Comparison of ENCODE assay signal across 26 mouse cellular contexts in genomic region chr3:93000621-93001020, GRCm38 (mm10). TPM values are rescaled to one million over a fixed set of nuclear protein-coding genes. Genes with fewer than 3 reads are reported as not detected.
"Had no signal": no experiment of that assay in that cellular context is flagged by ENCODE, and none has a peak within 500 bp of the region (broad histone marks: within the 10 kb centered on the region; RNA-seq: fewer than 3 reads in every experiment).

No protein-coding gene starts in this region.

- H3K27me3 ChIP-seq: neural tube, embryonic 12.5 days; neural tube, embryonic 13.5 days; neural tube, embryonic 15.5 days; stomach, embryonic 15.5 days had no signal

- H3K27ac ChIP-seq: neural tube, embryonic 12.5 days; neural tube, embryonic 13.5 days; neural tube, embryonic 15.5 days; stomach, embryonic 15.5 days had no signal

- H3K4me3 ChIP-seq: neural tube, embryonic 12.5 days; neural tube, embryonic 13.5 days; neural tube, embryonic 15.5 days; stomach, embryonic 15.5 days had no signal

- H3K36me3 ChIP-seq: neural tube, embryonic 12.5 days; neural tube, embryonic 13.5 days; neural tube, embryonic 15.5 days; stomach, embryonic 15.5 days had no signal

- H3K4me2 ChIP-seq: neural tube, embryonic 12.5 days; neural tube, embryonic 13.5 days; neural tube, embryonic 15.5 days; stomach, embryonic 15.5 days had no signal

- DNase-seq: retina, postnatal 1 day; right cerebral cortex, adult 18-20 months; right cerebral cortex, postnatal 14 days; right cerebral cortex, postnatal 25 days; right cerebral cortex, postnatal 4 days; spleen, adult 18-20 months; thymus, adult 18-20 months; thymus, adult 2 months; thymus, postnatal 14 days; thymus, postnatal 25 days; thymus, postnatal 36 days; thymus, postnatal 4 days had no signal

- H3K9ac ChIP-seq: neural tube, embryonic 12.5 days; neural tube, embryonic 13.5 days; neural tube, embryonic 15.5 days; stomach, embryonic 15.5 days had no signal

- H3K4me1 ChIP-seq: neural tube, embryonic 12.5 days; neural tube, embryonic 13.5 days; neural tube, embryonic 15.5 days; stomach, embryonic 15.5 days had no signal

- H3K9me3 ChIP-seq: neural tube, embryonic 12.5 days; neural tube, embryonic 13.5 days; neural tube, embryonic 15.5 days; stomach, embryonic 15.5 days had no signal

RNA-seq across cellular contexts. Expression of gene Lce3f, which starts 8.6 kb away (rescaled TPM):
- total RNA-seq: neutrophil, adult 5-6 weeks had no signal
- polyA plus RNA-seq: neural tube, embryonic 11.5 days; neural tube, embryonic 12.5 days; neural tube, embryonic 14.5 days; neural tube, embryonic 15.5 days; spleen, adult 2 months; stomach, embryonic 14.5 days; testis, adult 2 months; thymus, postnatal 0 days; urinary bladder, adult 2 months had no signal

RNA-seq across cellular contexts. Expression of gene Crct1, which starts 14.9 kb away (rescaled TPM):
- total RNA-seq: neutrophil, adult 5-6 weeks had no signal
- polyA plus RNA-seq: neural tube, embryonic 13.5 days; spleen, adult 2 months; testis, adult 2 months; urinary bladder, adult 2 months had no signal

RNA-seq across cellular contexts. Expression of gene Lce1m, which starts 18.2 kb away (rescaled TPM):
- total RNA-seq: neutrophil, adult 5-6 weeks had no signal
- polyA plus RNA-seq: neural tube, embryonic 11.5 days; neural tube, embryonic 12.5 days; neural tube, embryonic 13.5 days; neural tube, embryonic 14.5 days; neural tube, embryonic 15.5 days; small intestine, adult 2 months; spleen, adult 2 months; stomach, embryonic 14.5 days; stomach, embryonic 15.5 days; testis, adult 2 months; urinary bladder, adult 2 months had no signal

RNA-seq across cellular contexts. Expression of gene Lce3e, which starts 33.8 kb away (rescaled TPM):
- total RNA-seq: neutrophil, adult 5-6 weeks had no signal
- polyA plus RNA-seq: neural tube, embryonic 11.5 days; neural tube, embryonic 12.5 days; neural tube, embryonic 13.5 days; neural tube, embryonic 14.5 days; neural tube, embryonic 15.5 days; small intestine, adult 2 months; spleen, adult 2 months; stomach, embryonic 14.5 days; testis, adult 2 months; urinary bladder, adult 2 months had no signal

RNA-seq across cellular contexts. Expression of gene Lce3d, which starts 43.4 kb away (rescaled TPM):
- total RNA-seq: neutrophil, adult 5-6 weeks had no signal
- polyA plus RNA-seq: neural tube, embryonic 11.5 days; neural tube, embryonic 12.5 days; neural tube, embryonic 13.5 days; neural tube, embryonic 14.5 days; neural tube, embryonic 15.5 days; small intestine, adult 2 months; spleen, adult 2 months; stomach, embryonic 14.5 days; stomach, embryonic 15.5 days; stomach, embryonic 16.5 days; testis, adult 2 months; thymus, adult 2 months; urinary bladder, adult 2 months had no signal
